Mouse (Mus musculus) liver, postnatal 0 days (tissue): ENCODE measurements around the gene Flad1.

Experiments
- CTCF ChIP-seq: sonication (generic); IDR thresholded peaks from 2 replicates; pipeline ENCODE4 v1.5.1; 2016; ENCODE audit warnings: antibody characterized with exemption, low read depth
- EP300 ChIP-seq: IDR thresholded peaks from 2 replicates; pipeline ENCODE4 v1.6.1; 2016; ENCODE audit warnings: antibody characterized with exemption, low read depth, mild to moderate bottlenecking

DNA sequence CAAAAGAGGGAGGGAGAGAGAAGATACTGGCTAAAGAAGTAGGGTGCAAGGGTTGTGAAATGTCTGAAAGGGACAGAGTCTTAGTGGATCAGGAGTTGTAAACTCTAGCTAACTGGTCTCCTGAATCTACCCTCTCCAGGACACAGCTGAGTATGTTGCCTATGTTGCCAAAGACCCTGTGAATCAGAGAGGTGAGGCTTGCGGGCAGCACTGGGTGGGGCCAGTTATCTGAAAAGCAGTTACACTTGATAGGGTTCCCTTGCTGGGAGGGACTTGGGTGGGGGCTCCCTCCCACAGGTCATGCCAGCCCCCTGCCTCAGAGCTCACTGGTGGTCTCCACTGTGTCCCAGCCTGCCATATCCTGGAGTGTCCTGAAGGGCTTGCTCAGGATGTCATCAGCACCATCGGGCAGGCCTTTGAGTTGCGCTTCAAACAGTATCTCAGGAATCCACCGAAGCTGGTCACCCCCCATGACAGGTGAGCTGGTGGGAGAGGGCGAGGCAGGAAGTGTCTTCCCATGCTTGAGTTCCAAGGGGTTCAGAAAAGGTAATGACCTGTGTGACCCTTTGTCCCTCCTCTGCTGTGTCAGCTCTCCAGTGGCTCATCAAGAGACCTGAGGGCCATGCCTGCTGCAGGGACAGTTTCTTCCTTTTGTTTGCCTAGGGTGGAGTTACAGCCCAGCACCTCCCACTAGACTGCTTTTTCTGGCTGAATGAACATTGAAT lies 12.9 kb upstream of the Flad1 start:
- no peak for TF ChIP-seq CTCF
- no peak for TF ChIP-seq EP300
